Mouse (Mus musculus) heart, embryonic 10.5 days (tissue): ENCODE results near the gene Tspo2. TPM values are rescaled to one million over a fixed set of nuclear protein-coding genes. Genes with fewer than 3 reads are reported as not detected.

Experiments
- DNase-seq: peaks from one replicate; pipeline ENCODE4 v3.0.0-alpha.2; 2017; ENCODE audit warnings: low spot score
- H3K27ac ChIP-seq: fragments of 300-500 bp; sonication (generic); 2 replicates; pipeline ENCODE4 v1.5.1; 2016; ENCODE audit warnings: mild to moderate bottlenecking
- H3K27me3 ChIP-seq: fragments of 300-500 bp; sonication (generic); 2 replicates; pipeline ENCODE4 v1.6.1; 2016; ENCODE audit warnings: mild to moderate bottlenecking; ENCODE audit not compliant: poor library complexity, insufficient read depth, severe bottlenecking
- H3K36me3 ChIP-seq: fragments of 300-500 bp; sonication (generic); 2 replicates; pipeline ENCODE4 v1.6.1; 2016; ENCODE audit warnings: mild to moderate bottlenecking, moderate library complexity
- H3K4me1 ChIP-seq: fragments of 300-500 bp; sonication (generic); 2 replicates; pipeline ENCODE4 v1.6.1; 2016; ENCODE audit warnings: mild to moderate bottlenecking
- H3K4me3 ChIP-seq: fragments of 300-500 bp; sonication (generic); 2 replicates; pipeline ENCODE4 v1.5.1; 2016; ENCODE audit warnings: mild to moderate bottlenecking, moderate library complexity
- H3K9me3 ChIP-seq: fragments of 300-500 bp; sonication (generic); 2 replicates; pipeline ENCODE4 v1.6.1; 2016; ENCODE audit warnings: mild to moderate bottlenecking, moderate library complexity
- WGBS: fragments of 180-500 bp; shearing (Covaris S2); methylation state at CpG from one replicate; pipeline ENCODE4 v1.1.7; 2016; 5-methylcytosine and 5-hydroxymethylcytosine counted together
- polyA plus RNA-seq: library from polyadenylated mRNA; unstranded; fragments of >200 nt; fragmentation: Nextera tagmentation; extraction: Ambion mirVana; gene quantifications from 2 replicates; pipeline ENCODE4 v1.2.1, GENCODE M21; 2016

Tspo2 gene
- polyA plus RNA-seq, 1 experiment from 2014 or later, result 0.43 TPM

DNA sequence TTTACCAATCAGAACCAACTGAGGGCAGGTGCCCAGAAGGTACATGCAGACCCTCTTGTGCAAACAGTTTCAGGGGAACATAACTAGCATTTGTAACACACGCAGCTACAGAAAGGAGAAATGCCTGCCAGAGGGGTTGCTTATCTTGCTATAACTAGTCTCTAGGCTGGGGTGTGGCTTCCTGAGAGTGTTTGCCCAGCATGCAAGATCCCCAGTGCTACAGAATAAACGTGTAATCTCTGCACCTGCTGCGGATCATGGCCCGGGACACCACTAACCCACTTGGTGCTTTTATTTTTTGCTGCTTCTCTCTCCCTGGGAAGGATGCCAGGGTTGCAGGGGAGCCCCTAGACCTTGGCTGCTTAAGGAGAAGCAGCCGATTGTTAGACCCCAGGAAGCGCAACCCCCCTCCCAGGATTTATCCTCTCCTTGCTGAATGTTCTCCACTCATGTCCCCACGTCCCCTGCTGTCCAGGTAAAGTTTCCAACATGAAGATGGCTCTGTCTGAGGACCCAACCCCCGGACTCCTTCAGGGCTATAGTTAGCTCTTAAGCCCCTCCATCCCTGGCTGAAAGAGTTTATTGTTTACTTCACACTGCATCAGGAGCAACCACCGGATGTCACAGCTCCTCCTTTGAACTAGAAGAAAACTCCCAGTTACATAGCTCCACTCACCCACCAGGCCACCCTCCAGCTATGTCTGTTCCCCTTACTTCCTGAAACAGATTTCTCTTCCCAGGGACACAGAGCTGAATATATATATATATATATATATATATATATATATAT is 25.3 kb downstream of the Tspo2 start:
- no peaks in the 10 kb centered on the region for H3K9me3 ChIP-seq
- WGBS, result 35% methylated on average over 9 of the region's 9 CpGs
- H3K27me3 ChIP-seq, result no peaks in the 10 kb centered on the region
- peak overlapping the region; percentile 56; the same call in 1 of the 2 replicates for H3K27ac ChIP-seq
- no peak overlapping the region for H3K4me3 ChIP-seq
- no peak for DNase-seq
- peaks cover 40% of the 10 kb centered on the region for H3K36me3 ChIP-seq
- peaks cover 57% of the 10 kb centered on the region for H3K4me1 ChIP-seq

DNA sequence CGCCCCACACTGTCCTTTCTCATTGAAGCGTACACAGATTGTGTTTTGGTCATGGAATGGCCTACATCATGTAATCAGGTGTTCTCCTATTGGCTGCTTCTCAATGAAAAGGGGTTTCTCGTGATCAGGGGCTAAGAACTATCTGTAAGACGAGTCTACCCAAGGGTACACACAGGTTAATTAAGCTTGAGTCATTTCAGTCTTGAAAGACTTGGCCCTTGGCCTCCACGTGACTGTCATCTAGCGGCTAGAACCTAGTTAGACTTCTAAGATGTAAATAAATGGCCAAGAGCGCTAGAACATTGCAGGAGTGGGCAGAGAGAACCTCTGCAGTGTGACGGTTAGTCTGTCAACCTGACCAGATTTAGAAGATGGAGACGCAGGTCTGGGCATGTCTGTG is 27.1 kb downstream of the Tspo2 start:
- DNase-seq, result no peak
- Histone ChIP-seq H3K27ac (no peak overlapping the region), H3K4me1 (peaks cover 46% of the 10 kb centered on the region), H3K36me3 (peaks cover 54% of the 10 kb centered on the region), H3K9me3 (no peaks in the 10 kb centered on the region), H3K27me3 (no peaks in the 10 kb centered on the region), H3K4me3 (no peak overlapping the region)
- WGBS, result 88% methylated on average over 9 of the region's 9 CpGs

DNA sequence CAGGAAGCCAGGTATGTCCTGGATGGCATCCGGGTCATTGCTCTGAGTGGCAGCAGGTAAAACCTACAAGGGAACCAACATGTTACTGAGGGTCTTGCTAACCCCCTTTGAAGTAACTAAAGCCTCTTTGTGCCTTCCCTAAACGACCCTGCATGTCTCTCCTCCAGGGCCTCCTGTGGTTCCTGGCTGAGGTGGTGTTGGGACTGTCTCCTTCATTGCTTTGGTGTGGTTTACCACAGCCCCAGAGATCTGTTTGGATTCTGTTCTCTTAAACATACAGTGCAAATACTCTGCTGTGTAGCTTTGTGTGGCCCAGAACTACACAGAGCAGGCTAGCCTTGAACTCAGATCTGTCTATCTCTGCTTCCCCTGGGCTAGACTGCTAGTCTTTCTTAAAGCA is 31.8 kb downstream of the Tspo2 start:
- H3K9me3 ChIP-seq, result no peaks in the 10 kb centered on the region
- H3K27me3 ChIP-seq, result no peaks in the 10 kb centered on the region
- H3K36me3 ChIP-seq, result peaks cover 93% of the 10 kb centered on the region
- WGBS, result 74% methylated on average over 2 of the region's 2 CpGs
- no peak overlapping the region for H3K27ac ChIP-seq
- H3K4me3 ChIP-seq, result no peak overlapping the region
- peaks cover 28% of the 10 kb centered on the region for H3K4me1 ChIP-seq
- DNase-seq, result no peak

DNA sequence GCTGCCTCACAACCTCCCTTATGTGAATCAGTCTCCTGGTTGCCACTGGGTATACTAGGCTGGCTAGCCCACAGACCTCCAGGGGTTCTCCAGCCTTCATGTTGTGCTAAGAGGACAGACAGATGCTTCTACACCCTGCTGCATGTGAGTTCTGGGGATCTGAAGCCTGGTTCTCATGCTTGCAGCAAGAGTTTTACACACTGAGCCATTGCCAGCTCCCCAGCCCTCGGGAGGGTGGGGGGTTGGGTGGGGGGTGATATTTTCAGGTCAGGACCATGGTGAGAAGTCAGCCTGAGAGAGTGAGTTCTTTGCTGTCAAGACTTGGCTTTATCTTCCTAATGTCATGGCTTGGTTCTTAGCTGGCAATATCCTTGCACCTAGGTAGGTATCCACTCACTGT is 32.5 kb downstream of the Tspo2 start:
- Histone ChIP-seq H3K4me3 (peak overlapping the region; percentile 22; the same call in 1 of the 2 replicates), H3K27ac (peak overlapping the region; percentile 70), H3K36me3 (peaks cover 91% of the 10 kb centered on the region), H3K27me3 (no peaks in the 10 kb centered on the region), H3K4me1 (peaks cover 27% of the 10 kb centered on the region), H3K9me3 (no peaks in the 10 kb centered on the region)
- 59% methylated on average over 1 of the region's 1 CpGs for WGBS
- DNase-seq, result no peak

DNA sequence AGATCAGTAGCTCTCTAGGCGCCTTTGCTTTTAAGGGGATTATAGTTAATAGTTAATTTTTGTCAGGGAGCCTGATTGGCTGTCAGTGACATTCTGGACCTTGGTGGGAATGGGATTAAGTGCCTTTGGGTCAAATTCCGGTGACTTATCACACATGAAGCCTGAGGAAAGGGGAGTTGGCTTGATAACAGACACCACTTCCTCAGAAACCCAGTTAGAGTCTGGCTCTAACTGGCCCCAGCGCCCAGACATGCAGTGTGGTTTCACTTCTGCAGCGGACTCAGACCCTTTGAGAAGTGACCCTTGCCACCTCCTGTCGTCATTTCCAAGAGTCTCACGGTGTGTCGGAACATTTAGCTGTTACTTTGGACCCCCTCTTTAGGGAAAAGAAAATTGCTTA is 33.1 kb downstream of the Tspo2 start:
- H3K27ac ChIP-seq, result peak overlapping the region; percentile 70
- H3K36me3 ChIP-seq, result peaks cover 90% of the 10 kb centered on the region
- WGBS, result 34% methylated on average over 7 of the region's 7 CpGs
- no peak for DNase-seq
- no peaks in the 10 kb centered on the region for H3K27me3 ChIP-seq
- H3K9me3 ChIP-seq, result no peaks in the 10 kb centered on the region
- peak overlapping the region; percentile 22; the same call in 1 of the 2 replicates for H3K4me3 ChIP-seq
- H3K4me1 ChIP-seq, result peaks cover 25% of the 10 kb centered on the region

DNA sequence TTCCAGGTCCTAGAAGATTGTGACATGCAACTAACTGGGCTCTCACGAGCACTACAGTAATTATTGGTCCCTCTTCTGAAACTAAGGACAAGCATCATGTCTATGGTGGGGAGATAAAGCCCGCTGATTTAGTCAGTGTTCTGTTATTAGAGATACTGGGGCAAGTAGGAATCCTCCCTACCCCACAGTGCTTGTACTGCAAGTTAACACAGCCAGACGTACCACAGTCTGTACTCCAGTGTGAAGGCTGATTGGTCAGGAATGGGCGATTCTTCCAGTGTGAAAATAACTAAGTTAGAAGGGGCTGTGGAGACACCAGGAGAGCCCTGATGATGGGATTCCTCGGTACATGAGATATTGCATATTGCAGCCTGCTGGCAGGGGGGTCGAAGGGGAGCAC is 33.8 kb downstream of the Tspo2 start:
- DNase-seq, result no peak
- 71% methylated on average over 6 of the region's 6 CpGs for WGBS
- peak overlapping the region; percentile 59; the same call in 1 of the 2 replicates for H3K27ac ChIP-seq

DNA sequence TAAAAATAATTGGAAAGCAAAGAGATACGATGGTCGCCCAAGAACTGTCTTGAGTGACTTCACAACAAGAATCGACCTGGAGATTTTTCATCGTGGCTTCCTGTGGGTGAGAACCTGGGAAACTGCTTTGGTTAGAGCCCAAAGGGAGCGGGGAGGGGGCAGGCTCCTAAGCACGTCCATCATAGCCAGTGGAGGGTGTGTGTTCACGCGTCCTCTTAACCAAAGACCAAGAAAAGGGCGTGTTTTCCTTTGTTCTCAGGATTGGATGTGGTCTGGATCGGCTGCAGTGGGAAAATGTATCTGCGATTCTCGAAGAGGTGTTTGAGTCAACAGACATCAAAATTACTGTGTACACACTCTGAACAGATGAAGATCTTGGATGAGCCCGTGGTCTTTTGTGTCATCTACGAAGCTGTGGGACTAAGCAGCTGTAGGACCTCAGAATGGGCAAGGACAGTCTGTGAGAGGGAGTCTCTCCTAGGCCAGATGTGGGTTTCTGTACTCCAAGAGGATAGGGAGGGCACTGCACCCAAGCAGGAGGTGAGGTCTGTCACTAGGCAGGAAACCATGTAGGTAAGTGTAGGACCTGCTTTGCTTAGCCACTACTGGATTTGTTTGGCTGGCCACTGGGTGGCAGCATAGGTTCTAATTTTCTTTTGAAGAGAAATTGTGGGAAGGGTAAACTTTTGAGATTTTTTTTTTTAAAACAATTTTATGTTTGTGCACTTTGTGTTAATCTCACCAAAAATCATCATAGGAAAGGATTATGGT is 34.7 kb downstream of the Tspo2 start:
- no peaks in the 10 kb centered on the region for H3K27me3 ChIP-seq
- no peak overlapping the region for H3K4me3 ChIP-seq
- no peak for DNase-seq
- WGBS, result 88% methylated on average over 14 of the region's 14 CpGs
- H3K27ac ChIP-seq, result no peak overlapping the region
- H3K9me3 ChIP-seq, result no peaks in the 10 kb centered on the region
- peaks cover 24% of the 10 kb centered on the region for H3K4me1 ChIP-seq
- H3K36me3 ChIP-seq, result peaks cover 82% of the 10 kb centered on the region

More for the DNA sequence above, 33.8 kb downstream of the Tspo2 start:
- no peaks in the 10 kb centered on the region for H3K27me3 ChIP-seq
- no peaks in the 10 kb centered on the region for H3K9me3 ChIP-seq
- H3K36me3 ChIP-seq, result peaks cover 87% of the 10 kb centered on the region
- peaks cover 24% of the 10 kb centered on the region for H3K4me1 ChIP-seq
- H3K4me3 ChIP-seq, result no peak overlapping the region

DNA sequence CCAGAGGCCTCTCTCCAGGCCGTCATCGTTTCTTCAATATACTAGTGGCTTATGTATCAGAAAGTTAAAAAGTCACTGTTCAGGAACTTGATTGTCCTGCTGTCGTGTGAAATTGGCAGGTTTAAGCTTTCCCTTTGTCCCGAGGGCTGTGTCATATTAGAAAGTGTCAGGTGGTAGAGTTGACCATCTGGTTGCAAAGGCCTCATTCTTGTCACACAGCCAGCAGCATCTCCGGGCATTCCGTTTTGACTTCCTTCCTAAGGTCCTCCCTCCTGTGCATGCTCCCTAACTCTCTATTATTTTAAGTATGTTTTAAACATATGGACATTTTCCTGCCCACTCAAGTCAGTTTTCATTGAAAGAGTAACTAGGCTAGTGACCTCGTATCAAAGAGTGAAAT is 35.3 kb downstream of the Tspo2 start:
- WGBS, result 81% methylated on average over 7 of the region's 7 CpGs
- H3K4me1 ChIP-seq, result peaks cover 29% of the 10 kb centered on the region
- no peaks in the 10 kb centered on the region for H3K27me3 ChIP-seq
- H3K9me3 ChIP-seq, result no peaks in the 10 kb centered on the region
- DNase-seq, result no peak
- no peak overlapping the region for H3K27ac ChIP-seq
- peaks cover 76% of the 10 kb centered on the region for H3K36me3 ChIP-seq
- no peak overlapping the region for H3K4me3 ChIP-seq

DNA sequence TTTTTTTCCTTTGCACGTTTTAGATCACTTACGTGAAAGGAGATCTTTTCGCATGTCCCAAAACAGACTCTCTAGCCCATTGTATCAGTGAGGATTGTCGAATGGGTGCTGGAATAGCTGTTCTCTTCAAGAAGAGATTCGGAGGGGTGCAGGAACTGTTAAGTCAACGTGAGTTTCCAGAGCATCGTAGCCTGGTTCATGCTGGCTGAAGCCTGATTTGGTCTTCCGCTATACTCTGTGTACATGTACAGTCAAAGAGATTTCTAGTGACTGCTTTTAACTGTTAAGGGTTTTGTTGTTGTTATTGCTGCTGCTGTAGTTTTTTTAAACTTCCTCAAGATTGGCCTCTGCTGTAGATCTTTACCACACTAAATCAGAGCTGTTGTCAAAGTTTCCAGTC is 40.1 kb downstream of the Tspo2 start:
- no peak for DNase-seq
- no peaks in the 10 kb centered on the region for H3K9me3 ChIP-seq
- peaks cover 23% of the 10 kb centered on the region for H3K4me1 ChIP-seq
- peak overlapping the region; percentile 91 for H3K4me3 ChIP-seq
- H3K27me3 ChIP-seq, result no peaks in the 10 kb centered on the region
- H3K27ac ChIP-seq, result peak overlapping the region; percentile 99
- 64% methylated on average over 8 of the region's 8 CpGs for WGBS
- peaks cover 34% of the 10 kb centered on the region for H3K36me3 ChIP-seq

DNA sequence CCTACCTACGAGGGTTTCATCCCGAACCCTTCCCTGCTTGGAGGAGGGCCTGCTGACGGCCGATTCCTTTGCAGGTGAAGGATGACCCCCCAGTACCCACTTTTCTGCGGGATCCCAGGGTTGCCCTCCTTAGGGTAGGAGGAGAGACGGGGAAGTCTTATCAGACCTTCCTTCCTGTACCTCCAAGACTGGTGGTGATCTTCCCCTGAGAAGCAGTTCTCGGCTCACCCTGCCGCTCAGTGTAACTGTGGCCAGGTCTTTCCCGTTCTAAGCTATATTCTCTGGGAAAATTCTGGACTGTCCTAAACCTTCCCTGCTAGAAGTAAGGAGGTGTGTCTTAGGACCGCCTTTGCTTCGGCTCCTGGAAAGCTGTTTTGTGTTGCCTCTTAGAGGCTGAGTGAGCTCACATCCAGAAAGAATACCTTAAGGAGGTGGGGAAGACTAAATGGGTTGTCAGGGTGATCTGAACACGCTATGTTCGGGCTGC is 41.0 kb downstream of the Tspo2 start:
- Histone ChIP-seq H3K9me3 (no peaks in the 10 kb centered on the region), H3K4me3 (peak overlapping the region; percentile 91), H3K4me1 (peaks cover 23% of the 10 kb centered on the region), H3K27ac (peak overlapping the region; percentile 99), H3K27me3 (no peaks in the 10 kb centered on the region), H3K36me3 (peaks cover 25% of the 10 kb centered on the region)
- WGBS, result under 1% methylated on average over 13 of the region's 13 CpGs
- DNase-seq, result no peak

DNA sequence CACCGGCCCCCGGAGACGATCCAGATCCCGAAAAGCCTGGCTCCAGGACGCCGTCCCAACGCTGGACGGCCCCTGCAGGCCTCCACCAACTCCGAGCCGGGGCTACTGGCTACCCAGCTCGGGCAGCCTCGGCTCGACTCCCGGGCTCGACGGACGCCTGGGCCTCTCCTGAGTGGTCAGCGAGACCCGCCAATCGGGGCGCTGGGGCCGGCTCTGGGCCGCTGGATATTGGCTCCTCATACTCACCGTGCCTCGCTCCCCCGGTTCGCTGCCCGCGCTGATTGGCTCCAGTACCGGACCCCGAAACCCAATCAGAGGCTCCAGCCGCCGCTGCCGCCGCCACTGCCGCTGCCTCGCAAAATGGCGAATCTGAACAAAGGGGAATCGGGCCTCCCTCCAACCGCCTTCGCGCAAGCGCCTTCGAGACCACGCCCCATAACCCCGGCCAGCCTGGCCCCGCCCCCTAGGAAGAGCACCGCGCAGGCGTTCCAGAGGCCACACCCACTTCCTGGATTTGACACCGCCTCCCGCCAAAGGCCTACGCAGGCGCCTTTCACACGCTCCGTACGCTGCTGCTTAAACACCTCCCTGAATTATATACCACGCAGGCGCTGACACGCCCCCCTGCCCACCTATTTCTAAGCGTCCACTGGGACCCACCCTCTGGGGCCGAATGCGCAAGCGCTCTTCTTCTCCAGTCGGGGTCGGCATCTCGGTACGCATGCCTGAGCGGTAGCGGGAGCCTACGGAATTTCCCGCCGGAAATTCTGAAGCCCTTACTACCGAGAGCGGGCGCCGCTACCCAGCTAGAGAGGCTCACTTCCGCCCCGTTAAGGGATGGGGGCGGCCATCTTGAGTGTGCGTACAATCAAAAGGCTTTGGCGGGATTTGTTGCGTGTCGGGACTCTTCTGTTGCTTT is 41.7 kb downstream of the Tspo2 start, which contains the start of the genes Nfya and Oard1:
Nfya (minus strand) TSS at position 527 of the 919 bp plus-strand sequence.
Oard1 (plus strand) TSS at position 635 of the 919 bp plus-strand sequence.
- peaks cover 18% of the 10 kb centered on the region for H3K36me3 ChIP-seq
- WGBS, result under 1% methylated on average over 83 of the region's 84 CpGs
- peak within 1 kb of the TSS; percentile 91 for H3K4me3 ChIP-seq
- H3K9me3 ChIP-seq, result no peaks in the 10 kb centered on the region
- peak; percentile 100 for DNase-seq
- H3K27me3 ChIP-seq, result no peaks in the 10 kb centered on the region
- H3K4me1 ChIP-seq, result peaks cover 23% of the 10 kb centered on the region
- H3K27ac ChIP-seq, result peak within 1 kb of the TSS; percentile 99
